Mouse (Mus musculus): ENCODE results near the gene Pdp2. TPM values are rescaled to one million over a fixed set of nuclear protein-coding genes. Genes with fewer than 3 reads are reported as not detected.

Pdp2 gene
- polyA plus RNA-seq, 1 experiment: 2.3 TPM

DNA sequence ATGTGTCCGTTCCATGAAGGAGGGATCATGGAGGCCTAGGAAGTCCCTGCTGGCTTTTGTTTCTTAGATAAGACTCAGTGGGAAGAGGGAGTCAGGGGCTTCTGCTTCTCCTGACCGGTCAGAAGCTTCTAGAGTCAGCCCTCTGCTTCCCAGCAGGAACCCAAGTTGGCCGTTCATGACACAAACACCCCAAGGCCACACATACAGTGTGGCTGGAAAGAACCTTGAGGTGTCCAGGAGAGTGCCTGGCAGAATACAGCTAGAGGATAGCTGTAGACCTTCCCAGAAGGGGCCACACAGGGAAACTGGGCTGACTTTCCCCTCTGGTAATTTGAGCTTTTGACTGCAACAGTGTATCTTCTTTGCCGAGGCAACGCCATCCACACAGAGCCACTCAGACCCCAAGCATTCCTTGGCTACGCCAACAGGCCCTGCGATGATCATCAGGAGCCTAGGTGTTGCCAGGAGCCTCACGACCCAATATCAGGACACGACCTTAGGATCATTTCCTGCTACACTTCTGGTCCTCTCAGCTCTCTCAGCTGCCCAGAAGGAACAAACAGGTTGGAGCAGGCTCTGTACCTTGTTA lies 42.0 kb downstream of the Pdp2 start:
- no peak overlapping the region for H3ac ChIP-seq (ENCODE audit: control insufficient read depth, insufficient read length)
- H3K79me2 ChIP-seq (ENCODE audit: control insufficient read depth, insufficient read depth): no peaks in the 10 kb centered on the region
- no peak overlapping the region for H3K4me3 ChIP-seq
- no peak overlapping the region for H3K4me2 ChIP-seq (ENCODE audit: low read depth)
- TF ChIP-seq POLR2A (IDR thresholded peaks at IDR 0.05; ENCODE audit: insufficient read length, low read depth) (no peak), MYOD1 (IDR thresholded peaks at IDR 0.05; ENCODE audit: control insufficient read depth in 1 of 3, insufficient read length in 2 of 3, low read depth in 2 of 3) (no peak), CEBPB (IDR thresholded peaks at IDR 0.05; ENCODE audit: insufficient read depth, poor library complexity, severe bottlenecking) (no peak), TCF12 (IDR thresholded peaks at IDR 0.05; ENCODE audit: insufficient read depth, poor library complexity, severe bottlenecking) (no peak)
- no peaks in the 10 kb centered on the region for H3K36me3 ChIP-seq (ENCODE audit: control insufficient read depth, insufficient read depth)
- no peaks in the 10 kb centered on the region for H3K27me3 ChIP-seq (ENCODE audit: control insufficient read depth, insufficient read depth, insufficient read length)

DNA sequence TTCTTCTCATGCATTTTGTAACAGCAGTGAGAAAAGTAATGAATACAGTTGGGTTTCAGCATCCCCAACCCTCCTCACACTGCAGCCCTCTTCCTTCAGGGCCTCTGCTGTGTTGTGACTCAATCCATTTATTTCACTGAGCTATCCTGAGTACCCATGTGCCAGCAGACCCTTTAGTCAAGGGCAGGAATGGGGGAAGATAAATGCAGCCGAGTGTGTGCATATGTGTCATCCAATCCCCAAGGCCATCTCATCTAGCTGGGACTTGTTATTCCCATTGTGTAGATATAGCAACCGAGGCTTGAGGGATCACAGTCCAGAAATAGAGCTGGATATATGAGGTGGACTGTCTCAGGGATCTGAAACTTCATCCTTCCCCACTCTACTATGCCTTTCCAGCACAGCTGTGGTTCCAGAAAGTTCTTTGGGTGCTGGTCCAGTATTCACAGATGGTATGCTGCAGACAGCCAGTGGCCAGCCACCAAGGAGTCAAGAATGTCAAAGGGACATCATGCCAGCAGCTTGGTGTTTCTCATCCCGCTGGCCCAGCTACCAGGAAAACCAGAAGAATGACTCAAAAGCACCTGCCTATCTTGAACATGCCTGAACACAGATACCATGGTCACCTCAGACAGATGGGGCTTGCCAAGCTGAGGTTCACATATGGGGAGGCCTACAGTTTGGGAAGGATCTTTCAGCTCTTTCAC lies 43.9 kb downstream of the Pdp2 start:
- H3K36me3 ChIP-seq (ENCODE audit: control insufficient read depth, insufficient read depth): peaks cover 4% of the 10 kb centered on the region
- TF ChIP-seq USF1 (IDR thresholded peaks at IDR 0.05; ENCODE audit: low read depth): no peak
- peak in 2 of 3 experiments; percentile 45 to 74 for TF ChIP-seq MYOG (IDR thresholded peaks at IDR 0.05; ENCODE audit: control insufficient read depth in 1 of 3, insufficient read depth in 1 of 3, insufficient read length in 2 of 3, low read depth in 2 of 3)
- TF ChIP-seq POLR2AphosphoS2 (IDR thresholded peaks at IDR 0.05; ENCODE audit: insufficient read length, low read depth): no peak
- TF ChIP-seq MYOD1 (IDR thresholded peaks at IDR 0.05; ENCODE audit: control insufficient read depth in 1 of 3, insufficient read length in 2 of 3, low read depth in 2 of 3): peak in 1 of 3 experiments; percentile 6
- TF ChIP-seq MAX (IDR thresholded peaks at IDR 0.05; ENCODE audit: low read depth): no peak
- TF ChIP-seq E2F4 (IDR thresholded peaks at IDR 0.05; ENCODE audit: insufficient read depth): no peak
- H3ac ChIP-seq (ENCODE audit: control insufficient read depth, insufficient read length): no peak overlapping the region
- H3K4me3 ChIP-seq: no peak overlapping the region
- no peak overlapping the region for H3K4me2 ChIP-seq (ENCODE audit: low read depth)
- no peaks in the 10 kb centered on the region for H3K79me2 ChIP-seq (ENCODE audit: control insufficient read depth, insufficient read depth)
- no peaks in the 10 kb centered on the region for H3K27me3 ChIP-seq (ENCODE audit: control insufficient read depth, insufficient read depth, insufficient read length)

DNA sequence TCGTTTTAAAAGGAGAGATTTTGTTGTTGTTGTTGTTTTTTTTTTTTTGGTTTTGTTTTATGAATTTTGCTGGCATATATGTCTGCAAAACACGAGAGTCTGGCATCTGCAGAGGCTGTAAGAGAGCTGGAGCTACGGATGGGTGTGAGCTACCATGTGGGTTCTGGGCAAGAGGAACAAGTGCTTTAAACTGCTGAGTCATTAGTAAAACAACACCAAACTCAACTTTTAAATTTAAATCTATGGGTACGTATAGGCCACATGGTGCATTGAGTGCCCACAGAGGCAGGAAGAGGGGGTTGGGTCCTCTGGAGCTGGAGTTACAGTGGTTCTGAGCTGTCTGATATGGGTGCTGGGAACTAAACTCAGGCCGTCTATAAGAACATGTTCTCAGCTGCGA lies 46.8 kb downstream of the Pdp2 start:
- Histone ChIP-seq H3K27me3 (ENCODE audit: control insufficient read depth, insufficient read depth, insufficient read length) (no peaks in the 10 kb centered on the region), H3K36me3 (ENCODE audit: control insufficient read depth, insufficient read depth) (peaks cover 4% of the 10 kb centered on the region), H3K4me3 (no peak overlapping the region), H3K4me2 (ENCODE audit: low read depth) (no peak overlapping the region), H3K79me2 (ENCODE audit: control insufficient read depth, insufficient read depth) (peaks cover 13% of the 10 kb centered on the region), H3ac (ENCODE audit: control insufficient read depth, insufficient read length) (no peak overlapping the region)
- TF ChIP-seq MYOD1 (IDR thresholded peaks at IDR 0.05; ENCODE audit: control insufficient read depth in 1 of 3, insufficient read length in 2 of 3, low read depth in 2 of 3) (no peak), MYOG (IDR thresholded peaks at IDR 0.05; ENCODE audit: control insufficient read depth in 1 of 3, insufficient read depth in 1 of 3, insufficient read length in 2 of 3, low read depth in 2 of 3) (no peak), POLR2A (IDR thresholded peaks at IDR 0.05; ENCODE audit: insufficient read length, low read depth) (no peak), REST (IDR thresholded peaks at IDR 0.05; ENCODE audit: insufficient read depth, insufficient read length) (no peak), USF1 (IDR thresholded peaks at IDR 0.05; ENCODE audit: low read depth) (no peak), SRF (IDR thresholded peaks at IDR 0.05; ENCODE audit: control insufficient read depth, insufficient read length, low read depth) (no peak), TCF12 (IDR thresholded peaks at IDR 0.05; ENCODE audit: insufficient read depth, poor library complexity, severe bottlenecking) (no peak)

DNA sequence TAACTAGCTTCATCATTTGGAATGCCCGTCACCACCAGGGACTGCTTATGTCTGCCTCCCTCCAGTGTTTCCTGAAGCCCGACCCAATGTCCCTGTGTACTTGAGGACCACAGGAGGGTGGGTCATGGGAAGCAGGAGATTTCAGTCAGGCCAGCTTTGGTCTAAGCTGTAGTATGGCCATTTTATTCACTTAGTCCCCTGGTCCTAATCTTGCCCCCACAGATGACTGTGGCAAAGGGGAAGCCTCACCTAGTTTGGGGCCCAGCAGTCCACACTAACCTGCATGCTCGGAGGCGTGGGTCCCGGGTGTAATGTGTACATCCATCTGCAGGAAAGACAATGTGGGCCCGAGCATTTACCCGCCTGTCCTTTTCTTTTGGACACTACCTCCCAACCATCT lies 49.0 kb downstream of the Pdp2 start:
- Histone ChIP-seq H3ac (ENCODE audit: control insufficient read depth, insufficient read length) (peak overlapping the region; percentile 51), H3K79me2 (ENCODE audit: control insufficient read depth, insufficient read depth) (peaks cover 13% of the 10 kb centered on the region), H3K27me3 (ENCODE audit: control insufficient read depth, insufficient read depth, insufficient read length) (no peaks in the 10 kb centered on the region), H3K36me3 (ENCODE audit: control insufficient read depth, insufficient read depth) (peaks cover 4% of the 10 kb centered on the region), H3K4me2 (ENCODE audit: low read depth) (peak overlapping the region; percentile 74), H3K4me3 (peak overlapping the region; percentile 98)
- TF ChIP-seq TCF3 (IDR thresholded peaks at IDR 0.05; ENCODE audit: insufficient read length, low read depth): no peak
- TF ChIP-seq E2F4 (IDR thresholded peaks at IDR 0.05; ENCODE audit: insufficient read depth): no peak
- TF ChIP-seq MYOD1 (IDR thresholded peaks at IDR 0.05; ENCODE audit: control insufficient read depth in 1 of 3, insufficient read length in 2 of 3, low read depth in 2 of 3): no peak
- TF ChIP-seq MYOG (IDR thresholded peaks at IDR 0.05; ENCODE audit: control insufficient read depth in 1 of 3, insufficient read depth in 1 of 3, insufficient read length in 2 of 3, low read depth in 2 of 3): no peak
- TF ChIP-seq TCF12 (IDR thresholded peaks at IDR 0.05; ENCODE audit: insufficient read depth, poor library complexity, severe bottlenecking): no peak
- no peak for TF ChIP-seq MAX (IDR thresholded peaks at IDR 0.05; ENCODE audit: low read depth)
- no peak for TF ChIP-seq REST (IDR thresholded peaks at IDR 0.05; ENCODE audit: insufficient read depth, insufficient read length)
- no peak for TF ChIP-seq SRF (IDR thresholded peaks at IDR 0.05; ENCODE audit: control insufficient read depth, insufficient read length, low read depth)
- TF ChIP-seq POLR2AphosphoS2 (IDR thresholded peaks at IDR 0.05; ENCODE audit: insufficient read length, low read depth): no peak
- no peak for TF ChIP-seq CEBPB (IDR thresholded peaks at IDR 0.05; ENCODE audit: insufficient read depth, poor library complexity, severe bottlenecking)
- no peak for TF ChIP-seq USF1 (IDR thresholded peaks at IDR 0.05; ENCODE audit: low read depth)
- TF ChIP-seq POLR2A (IDR thresholded peaks at IDR 0.05; ENCODE audit: insufficient read length, low read depth): no peak

DNA sequence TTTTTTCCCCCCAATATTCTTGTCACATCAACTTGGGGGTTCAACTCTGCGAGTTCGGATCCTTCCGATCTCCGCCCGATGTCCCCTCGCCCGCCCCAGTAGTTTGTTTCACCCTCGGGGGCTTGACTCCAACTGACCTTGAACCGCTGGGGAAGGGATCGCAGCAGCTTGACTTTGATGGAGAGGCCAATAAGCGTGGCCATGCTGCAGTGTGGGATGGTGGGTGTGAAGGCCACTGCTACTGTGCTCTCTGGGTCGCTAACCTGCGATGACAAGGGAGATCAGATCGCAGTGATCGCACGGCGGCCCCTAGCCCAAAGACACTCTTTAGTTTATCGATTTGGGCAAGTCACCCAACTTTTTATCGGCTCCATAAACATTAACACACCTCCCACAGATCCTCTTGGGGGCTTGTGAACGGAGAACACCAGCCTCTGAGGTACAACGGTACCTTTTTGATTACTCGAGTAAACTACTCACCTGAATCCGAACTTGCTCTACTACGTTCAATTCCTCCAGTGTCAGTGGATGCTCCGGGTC lies 49.6 kb downstream of the Pdp2 start:
- no peak for TF ChIP-seq E2F4 (IDR thresholded peaks at IDR 0.05; ENCODE audit: insufficient read depth)
- no peak for TF ChIP-seq TCF12 (IDR thresholded peaks at IDR 0.05; ENCODE audit: insufficient read depth, poor library complexity, severe bottlenecking)
- TF ChIP-seq POLR2AphosphoS2 (IDR thresholded peaks at IDR 0.05; ENCODE audit: insufficient read length, low read depth): peak; percentile 9
- no peak for TF ChIP-seq TCF3 (IDR thresholded peaks at IDR 0.05; ENCODE audit: insufficient read length, low read depth)
- peaks cover 13% of the 10 kb centered on the region for H3K79me2 ChIP-seq (ENCODE audit: control insufficient read depth, insufficient read depth)
- peak overlapping the region; percentile 98 for H3K4me3 ChIP-seq
- peaks cover 4% of the 10 kb centered on the region for H3K36me3 ChIP-seq (ENCODE audit: control insufficient read depth, insufficient read depth)
- no peaks in the 10 kb centered on the region for H3K27me3 ChIP-seq (ENCODE audit: control insufficient read depth, insufficient read depth, insufficient read length)
- peak overlapping the region; percentile 51 for H3ac ChIP-seq (ENCODE audit: control insufficient read depth, insufficient read length)
- peak overlapping the region; percentile 74 for H3K4me2 ChIP-seq (ENCODE audit: low read depth)
